Mouse (Mus musculus): Measurements from ENCODE around the gene Mif4gd. TPM values are rescaled to one million over a fixed set of nuclear protein-coding genes. Genes with fewer than 3 reads are reported as not detected.

Mif4gd gene
- polyA plus RNA-seq, 1 experiment from 2014 or later: 16.2 TPM

- no peak for ATAC-seq
Observed at GRCm38 (mm10) chr11:115616893-115617292, 4.1 kb upstream of the Mif4gd start.

DNA sequence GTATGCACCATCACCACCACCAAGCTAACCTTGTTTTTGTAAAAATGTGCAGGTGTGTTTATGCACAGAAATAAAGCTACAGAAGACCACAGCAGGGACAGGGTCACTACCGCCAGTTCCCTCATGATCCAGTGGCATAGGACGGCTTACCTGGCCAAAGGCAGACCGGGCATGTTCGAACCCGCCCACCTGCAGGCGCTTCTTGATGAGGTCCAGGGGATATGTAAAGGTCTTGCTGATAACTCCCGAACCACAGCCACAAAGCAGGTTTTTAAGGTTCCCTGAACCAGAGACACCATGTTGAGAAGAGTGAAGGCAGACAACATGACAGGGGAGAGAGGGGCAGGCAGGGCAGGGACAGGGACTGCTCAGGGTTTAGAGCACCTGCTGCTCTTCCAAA, 3.6 kb upstream of the Mif4gd start:
- H3K9me3 ChIP-seq (ENCODE audit: control insufficient read depth, low read length): no peaks in the 10 kb centered on the region
- H3K27me3 ChIP-seq (replicated peaks; ENCODE audit: control insufficient read depth, insufficient read depth, low read length): peaks cover 3% of the 10 kb centered on the region; the same call in 1 of the 2 replicates
- no peak overlapping the region for H3K4me2 ChIP-seq (ENCODE audit: low read length)
- no peak overlapping the region for H3K27ac ChIP-seq (ENCODE audit: low read depth, low read length)
- no peak overlapping the region for H3K9ac ChIP-seq (ENCODE audit: low read depth, low read length)
- H3K36me3 ChIP-seq (ENCODE audit: control insufficient read depth, insufficient read depth, low read length): peaks cover 14% of the 10 kb centered on the region
- H3K4me1 ChIP-seq (ENCODE audit: control insufficient read depth, insufficient read depth, low read depth, low read length): peaks cover 14% of the 10 kb centered on the region
- no peak overlapping the region for H3K4me3 ChIP-seq (ENCODE audit: low read length)
- WGBS: 93% methylated on average over 7 of the region's 7 CpGs
- ATAC-seq: no peak

More at GRCm38 (mm10) chr11:115616893-115617292, 4.1 kb upstream of the Mif4gd start:
- H3K27me3 ChIP-seq (replicated peaks; ENCODE audit: control insufficient read depth, insufficient read depth, low read length): peaks cover 3% of the 10 kb centered on the region; the same call in 1 of the 2 replicates
- peaks cover 14% of the 10 kb centered on the region for H3K36me3 ChIP-seq (ENCODE audit: control insufficient read depth, insufficient read depth, low read length)
- H3K9ac ChIP-seq (ENCODE audit: low read depth, low read length): no peak overlapping the region
- H3K9me3 ChIP-seq (ENCODE audit: control insufficient read depth, low read length): no peaks in the 10 kb centered on the region
- H3K4me2 ChIP-seq (ENCODE audit: low read length): no peak overlapping the region
- peaks cover 10% of the 10 kb centered on the region for H3K4me1 ChIP-seq (ENCODE audit: control insufficient read depth, insufficient read depth, low read depth, low read length)
- no peak overlapping the region for H3K27ac ChIP-seq (ENCODE audit: low read depth, low read length)
- H3K4me3 ChIP-seq (ENCODE audit: low read length): no peak overlapping the region
- 78% methylated on average over 6 of the region's 6 CpGs for WGBS

GRCm38 (mm10) chr11:115615875-115616274, 3.1 kb upstream of the Mif4gd start:
- Histone ChIP-seq H3K4me2 (ENCODE audit: low read length) (no peak overlapping the region), H3K27me3 (replicated peaks; ENCODE audit: control insufficient read depth, insufficient read depth, low read length) (peaks cover 3% of the 10 kb centered on the region; the same call in 1 of the 2 replicates), H3K9me3 (ENCODE audit: control insufficient read depth, low read length) (no peaks in the 10 kb centered on the region), H3K4me1 (ENCODE audit: control insufficient read depth, insufficient read depth, low read depth, low read length) (peaks cover 14% of the 10 kb centered on the region), H3K27ac (ENCODE audit: low read depth, low read length) (no peak overlapping the region), H3K9ac (ENCODE audit: low read depth, low read length) (no peak overlapping the region), H3K36me3 (ENCODE audit: control insufficient read depth, insufficient read depth, low read length) (peaks cover 13% of the 10 kb centered on the region), H3K4me3 (ENCODE audit: low read length) (no peak overlapping the region)
- ATAC-seq: no peak
- WGBS: 94% methylated on average over 6 of the region's 6 CpGs

- no peak overlapping the region for H3K9ac ChIP-seq (ENCODE audit: low read depth, low read length)
- 83% methylated on average over 15 of the region's 15 CpGs for WGBS
- peaks cover 14% of the 10 kb centered on the region for H3K4me1 ChIP-seq (ENCODE audit: control insufficient read depth, insufficient read depth, low read depth, low read length)
- no peak overlapping the region for H3K4me3 ChIP-seq (ENCODE audit: low read length)
- no peak overlapping the region for H3K27ac ChIP-seq (ENCODE audit: low read depth, low read length)
- peaks cover 3% of the 10 kb centered on the region; the same call in 1 of the 2 replicates for H3K27me3 ChIP-seq (replicated peaks; ENCODE audit: control insufficient read depth, insufficient read depth, low read length)
- no peaks in the 10 kb centered on the region for H3K9me3 ChIP-seq (ENCODE audit: control insufficient read depth, low read length)
- no peak for ATAC-seq
- peaks cover 10% of the 10 kb centered on the region for H3K36me3 ChIP-seq (ENCODE audit: control insufficient read depth, insufficient read depth, low read length)
- H3K4me2 ChIP-seq (ENCODE audit: low read length): no peak overlapping the region
Observed at GRCm38 (mm10) chr11:115615108-115615825, 2.5 kb upstream of the Mif4gd start.

DNA sequence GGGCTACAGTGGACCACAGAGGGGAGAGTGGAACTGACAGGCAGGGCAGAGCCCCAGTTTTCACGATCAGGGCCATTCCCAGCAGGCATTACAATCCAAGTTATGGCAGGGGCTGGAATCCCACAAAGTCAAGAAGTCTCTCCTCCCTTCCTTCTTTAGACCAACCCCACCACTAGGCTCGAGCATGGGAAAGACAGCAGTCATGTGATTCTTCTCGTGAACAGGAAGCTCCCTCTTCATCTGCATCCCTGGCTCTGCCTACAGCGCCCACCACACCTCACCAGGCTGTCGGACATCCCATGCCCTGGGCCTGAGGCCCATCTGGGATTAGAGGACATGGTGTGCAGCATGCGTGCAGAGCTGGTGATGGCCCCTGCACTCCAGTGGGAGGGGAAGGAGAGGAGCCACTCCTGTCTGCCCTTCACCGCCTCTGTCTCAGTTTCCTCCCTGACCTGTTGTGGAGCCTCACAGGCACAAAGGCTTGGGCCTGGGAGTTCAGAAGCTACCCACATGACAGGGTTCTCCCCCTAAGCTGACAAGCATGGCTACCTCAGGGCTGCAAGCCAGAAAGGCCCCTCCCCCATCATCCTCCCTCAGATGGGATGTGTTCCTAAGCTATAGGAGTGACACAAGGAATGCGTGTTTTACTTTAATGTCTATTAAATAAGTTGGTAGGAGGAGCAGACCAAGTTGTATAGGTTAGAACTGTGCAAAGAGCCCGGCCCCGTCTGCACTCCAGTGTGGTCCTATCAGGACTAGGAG, 1.8 kb upstream of the Mif4gd start:
- Histone ChIP-seq H3K4me2 (ENCODE audit: low read length) (no peak overlapping the region), H3K27me3 (replicated peaks; ENCODE audit: control insufficient read depth, insufficient read depth, low read length) (peaks cover 3% of the 10 kb centered on the region; the same call in 1 of the 2 replicates), H3K27ac (ENCODE audit: low read depth, low read length) (no peak overlapping the region), H3K9me3 (ENCODE audit: control insufficient read depth, low read length) (no peaks in the 10 kb centered on the region), H3K4me1 (ENCODE audit: control insufficient read depth, insufficient read depth, low read depth, low read length) (peaks cover 14% of the 10 kb centered on the region), H3K9ac (ENCODE audit: low read depth, low read length) (no peak overlapping the region), H3K4me3 (ENCODE audit: low read length) (no peak overlapping the region), H3K36me3 (ENCODE audit: control insufficient read depth, insufficient read depth, low read length) (peaks cover 10% of the 10 kb centered on the region)
- no peak for ATAC-seq
- 87% methylated on average over 10 of the region's 10 CpGs for WGBS

DNA sequence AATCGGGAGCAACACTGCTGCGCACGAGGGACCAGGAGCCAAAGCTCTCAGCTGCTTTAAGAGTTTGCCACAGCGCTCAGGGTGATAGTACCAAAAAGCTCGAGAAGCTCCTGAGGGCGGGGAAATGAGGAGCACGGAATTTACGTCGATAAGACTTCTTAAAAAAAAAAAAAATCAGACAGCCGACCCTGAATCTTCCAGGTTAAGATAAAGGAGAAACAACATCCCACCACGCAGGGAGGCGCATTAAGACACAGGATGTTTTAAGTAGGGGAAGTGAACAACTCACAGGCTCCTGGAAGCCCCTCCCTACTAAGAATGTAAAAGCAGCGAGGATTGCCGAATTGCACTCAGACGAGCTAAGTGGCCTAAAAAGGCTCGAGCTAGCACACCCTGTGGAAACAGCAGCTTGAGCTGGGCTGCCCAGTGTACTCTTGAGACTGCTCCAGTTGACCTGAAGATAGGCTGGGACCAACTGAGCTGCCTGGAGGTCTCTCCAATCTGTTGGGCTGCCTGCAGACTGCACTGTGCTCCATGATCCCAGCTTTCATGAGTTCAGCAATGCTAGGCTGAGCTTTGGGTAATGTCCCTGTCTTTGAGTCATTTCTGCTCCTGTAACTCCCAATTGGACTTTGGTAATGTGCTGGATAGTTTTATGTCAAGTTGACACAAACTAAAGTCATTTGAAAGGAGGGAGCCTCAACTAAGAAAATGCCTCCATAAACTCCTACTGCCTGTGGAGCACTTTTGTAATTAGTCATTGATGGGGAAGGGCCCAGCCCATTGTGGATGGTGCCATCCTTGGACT, 573 bp upstream of the Mif4gd start:
- no peaks in the 10 kb centered on the region for H3K9me3 ChIP-seq (ENCODE audit: control insufficient read depth, low read length)
- peaks cover 14% of the 10 kb centered on the region for H3K4me1 ChIP-seq (ENCODE audit: control insufficient read depth, insufficient read depth, low read depth, low read length)
- H3K4me3 ChIP-seq (ENCODE audit: low read length): peak overlapping the region; percentile 59
- H3K4me2 ChIP-seq (ENCODE audit: low read length): peak overlapping the region; percentile 92
- H3K36me3 ChIP-seq (ENCODE audit: control insufficient read depth, insufficient read depth, low read length): peaks cover 14% of the 10 kb centered on the region
- under 1% methylated on average over 16 of the region's 16 CpGs for WGBS
- peaks cover 3% of the 10 kb centered on the region; the same call in 1 of the 2 replicates for H3K27me3 ChIP-seq (replicated peaks; ENCODE audit: control insufficient read depth, insufficient read depth, low read length)
- ATAC-seq: no peak
- peak overlapping the region; percentile 83 for H3K27ac ChIP-seq (ENCODE audit: low read depth, low read length)
- peak overlapping the region; percentile 69 for H3K9ac ChIP-seq (ENCODE audit: low read depth, low read length)

DNA sequence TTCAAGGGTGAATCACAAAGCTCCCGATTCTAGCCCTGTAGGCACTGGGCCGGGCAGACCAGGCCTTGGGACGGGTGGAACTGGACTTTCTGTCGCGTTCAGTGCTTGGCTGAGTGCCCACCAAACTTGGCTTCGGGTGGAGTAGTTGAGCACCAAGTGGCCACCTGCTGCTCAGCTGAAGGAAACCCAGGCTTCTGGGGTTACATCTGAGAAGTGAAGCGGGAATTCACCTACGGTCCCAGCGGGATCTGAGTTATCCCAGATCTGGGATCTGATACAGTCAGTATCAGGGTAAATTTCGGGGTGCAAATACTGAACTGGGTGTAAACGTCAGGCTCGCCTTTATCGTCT, 735 bp downstream of the Mif4gd start:
- Histone ChIP-seq H3K4me1 (ENCODE audit: control insufficient read depth, insufficient read depth, low read depth, low read length) (peaks cover 14% of the 10 kb centered on the region), H3K9ac (ENCODE audit: low read depth, low read length) (peak overlapping the region; percentile 69), H3K9me3 (ENCODE audit: control insufficient read depth, low read length) (no peaks in the 10 kb centered on the region), H3K4me3 (ENCODE audit: low read length) (peak overlapping the region; percentile 59), H3K4me2 (ENCODE audit: low read length) (peak overlapping the region; percentile 92), H3K36me3 (ENCODE audit: control insufficient read depth, insufficient read depth, low read length) (peaks cover 23% of the 10 kb centered on the region), H3K27me3 (replicated peaks; ENCODE audit: control insufficient read depth, insufficient read depth, low read length) (peaks cover 3% of the 10 kb centered on the region; the same call in 1 of the 2 replicates), H3K27ac (ENCODE audit: low read depth, low read length) (peak overlapping the region; percentile 83)
- peak; percentile 13 for ATAC-seq
- 1% methylated on average over 13 of the region's 13 CpGs for WGBS

- Histone ChIP-seq H3K9me3 (ENCODE audit: control insufficient read depth, low read length) (no peaks in the 10 kb centered on the region), H3K9ac (ENCODE audit: low read depth, low read length) (no peak overlapping the region), H3K4me3 (ENCODE audit: low read length) (no peak overlapping the region), H3K4me1 (ENCODE audit: control insufficient read depth, insufficient read depth, low read depth, low read length) (peaks cover 14% of the 10 kb centered on the region), H3K27me3 (replicated peaks; ENCODE audit: control insufficient read depth, insufficient read depth, low read length) (peaks cover 3% of the 10 kb centered on the region; the same call in 1 of the 2 replicates), H3K27ac (ENCODE audit: low read depth, low read length) (no peak overlapping the region), H3K36me3 (ENCODE audit: control insufficient read depth, insufficient read depth, low read length) (peaks cover 28% of the 10 kb centered on the region), H3K4me2 (ENCODE audit: low read length) (no peak overlapping the region)
- WGBS: 75% methylated on average over 6 of the region's 6 CpGs
- ATAC-seq: no peak
Observed at GRCm38 (mm10) chr11:115611173-115611572, 1.6 kb downstream of the Mif4gd start.

Data from hindbrain, embryonic 16.5 days (tissue).